Mouse (Mus musculus) cerebellum, adult 9-11 months (tissue): ENCODE results near the gene Wdr24.

Experiments
- DNase-seq: peaks from one replicate; pipeline ENCODE4 v3.0.0; 2022

Wdr24 gene

DNA sequence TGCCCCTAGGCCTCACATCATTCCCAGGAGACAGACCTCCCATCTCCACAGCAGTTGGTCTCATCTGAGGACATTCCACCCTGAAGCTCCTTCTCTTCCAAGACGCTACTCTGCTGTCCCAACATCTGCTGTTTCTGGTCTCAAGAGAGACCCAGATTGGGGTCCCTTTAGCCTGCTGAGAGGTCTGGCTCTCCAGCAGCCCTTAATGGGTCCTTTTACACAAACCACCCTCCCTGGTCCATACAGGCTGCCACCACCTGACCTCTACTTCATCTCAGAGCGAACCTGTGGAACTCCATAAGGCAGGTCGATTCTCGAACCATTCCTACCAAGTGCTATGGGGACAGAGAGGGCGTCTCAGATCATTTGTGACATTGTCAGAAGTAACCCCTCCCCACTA, 15.4 kb upstream of the Wdr24 start:
- peak; percentile 64 for DNase-seq

DNA sequence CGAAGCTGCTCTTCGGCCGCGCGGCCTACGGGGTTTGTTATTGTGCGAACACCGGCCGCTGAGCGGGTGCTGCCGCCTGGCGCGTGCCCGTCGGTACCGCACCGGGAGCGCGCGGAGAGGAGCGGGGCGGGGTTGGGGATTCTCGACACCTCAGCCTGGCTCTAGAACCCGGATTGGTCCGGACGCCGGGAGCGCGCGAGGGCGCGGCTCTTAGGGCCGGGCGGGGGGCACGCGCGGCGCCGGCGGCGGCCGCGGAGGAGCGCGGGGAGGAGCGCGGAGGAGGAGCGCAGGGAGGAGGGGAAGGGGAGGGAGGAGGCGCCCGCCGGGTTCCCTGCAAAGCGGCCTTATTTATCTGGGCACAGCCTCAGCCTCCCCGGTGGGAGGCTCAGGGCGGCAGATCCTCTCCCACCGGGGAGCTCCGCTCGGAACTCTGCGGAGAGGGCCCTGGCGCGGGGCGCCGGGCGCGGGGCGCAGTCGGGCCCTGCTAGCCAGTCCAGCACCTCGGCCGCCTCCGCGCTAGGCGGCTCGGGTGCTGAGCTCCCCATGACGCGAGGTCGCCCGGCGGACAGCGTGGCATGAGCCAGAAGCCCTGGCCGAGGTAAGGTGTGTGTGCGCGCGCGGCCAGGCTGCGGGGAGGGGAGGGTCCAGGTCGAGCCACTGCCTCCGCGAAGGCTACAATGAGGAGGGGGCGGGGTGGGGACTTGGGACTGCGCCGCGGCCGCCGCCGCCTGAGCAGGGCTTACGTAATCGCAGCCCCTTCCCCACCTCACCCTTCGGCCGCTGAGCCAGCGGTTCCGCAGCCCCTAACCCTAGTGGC, 14.4 kb upstream of the Wdr24 start, which contains the start of gene Fbxl16:
Fbxl16 (plus strand) TSS at position 297 of the 817 bp plus-strand sequence.
- DNase-seq = peak; percentile 97

DNA sequence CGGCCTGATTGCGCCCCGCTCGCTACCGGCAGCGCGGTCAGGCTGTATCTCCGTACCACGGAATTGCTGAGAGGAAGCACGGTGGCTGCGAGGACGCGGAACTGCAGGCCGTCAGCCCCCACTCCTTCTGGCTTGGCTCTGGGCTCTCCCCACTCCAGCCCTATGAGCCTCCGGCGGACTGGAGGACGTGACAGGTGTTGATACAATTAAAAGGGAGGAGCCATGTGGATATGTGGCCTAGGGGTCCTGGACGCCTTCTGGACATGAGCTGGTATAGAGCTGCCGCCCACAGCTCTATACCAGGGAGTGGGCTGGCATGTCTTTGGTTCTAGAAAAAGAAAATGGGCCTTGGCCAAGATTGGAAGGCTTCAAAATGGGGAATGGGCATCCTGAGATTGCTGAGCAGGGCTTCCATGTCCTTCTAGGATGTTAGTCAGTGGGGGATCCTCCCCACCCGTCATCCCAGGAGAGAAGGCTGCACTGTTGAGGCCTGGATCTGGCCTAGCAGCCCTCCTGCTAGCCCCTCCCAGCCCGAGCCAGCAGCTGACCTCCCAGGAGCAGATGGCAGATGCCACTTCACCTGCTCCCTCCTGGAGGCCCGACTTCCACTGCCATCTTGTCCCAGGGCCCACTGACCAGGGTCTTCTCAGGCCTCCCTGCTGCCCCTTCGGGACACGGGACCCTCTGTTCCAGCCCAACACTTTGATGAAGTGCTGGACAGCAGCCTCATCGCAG, 13.7 kb upstream of the Wdr24 start:
- peak; percentile 90 for DNase-seq

DNA sequence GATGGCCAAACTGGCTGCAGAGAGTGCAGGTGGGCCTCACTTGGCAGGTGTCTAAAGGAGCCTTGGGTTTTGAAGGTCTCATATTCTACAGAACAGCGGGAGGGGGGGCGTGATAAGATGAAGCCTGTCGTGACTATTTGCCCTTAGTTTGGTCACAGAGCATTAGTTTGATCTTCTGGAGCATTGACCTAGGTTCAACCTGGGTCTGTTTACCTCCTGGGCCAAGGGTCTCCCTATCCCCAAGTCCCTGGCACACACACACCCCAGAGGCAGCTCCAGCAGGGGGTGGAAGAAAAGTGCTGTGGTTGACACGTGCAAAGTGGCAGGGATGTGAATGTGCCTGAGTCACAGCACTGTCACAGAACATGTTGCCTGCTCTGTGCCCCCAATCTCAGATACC, 12.5 kb upstream of the Wdr24 start:
- DNase-seq = peak; percentile 69

DNA sequence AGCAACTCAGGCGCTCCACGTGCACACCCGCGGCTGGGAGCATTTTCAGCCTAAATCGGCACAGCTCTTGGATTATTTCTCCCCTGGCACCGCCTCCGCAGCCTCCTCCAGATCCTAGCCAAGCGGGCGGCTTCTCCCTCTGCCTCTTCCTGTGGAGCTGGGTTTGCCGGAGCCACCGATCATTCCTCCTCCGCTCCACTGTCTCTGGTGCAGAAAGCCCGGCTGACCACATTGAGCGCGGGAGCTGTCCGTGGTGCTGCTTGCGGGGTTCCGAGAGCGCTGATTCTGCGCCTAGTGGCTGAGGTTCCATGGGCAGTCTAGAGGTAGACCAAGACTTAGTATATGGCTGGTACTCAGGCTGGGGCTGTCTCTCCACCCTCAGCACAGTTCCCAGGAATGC, 10.0 kb upstream of the Wdr24 start:
- DNase-seq = peak; percentile 75

DNA sequence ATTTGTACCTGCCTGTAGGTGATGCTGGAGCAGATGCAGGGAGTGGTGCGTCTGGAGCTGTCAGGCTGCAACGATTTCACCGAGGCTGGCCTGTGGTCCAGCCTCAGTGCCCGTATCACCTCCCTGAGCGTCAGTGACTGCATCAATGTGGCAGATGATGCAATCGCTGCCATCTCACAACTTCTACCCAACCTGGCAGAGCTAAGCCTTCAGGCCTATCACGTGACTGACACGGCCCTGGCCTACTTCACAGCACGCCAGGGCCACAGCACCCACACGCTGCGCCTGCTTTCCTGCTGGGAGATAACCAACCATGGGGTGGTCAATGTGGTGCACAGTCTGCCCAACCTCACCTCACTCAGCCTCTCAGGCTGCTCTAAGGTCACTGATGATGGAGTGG, 5.8 kb upstream of the Wdr24 start:
- DNase-seq = no peak

DNA sequence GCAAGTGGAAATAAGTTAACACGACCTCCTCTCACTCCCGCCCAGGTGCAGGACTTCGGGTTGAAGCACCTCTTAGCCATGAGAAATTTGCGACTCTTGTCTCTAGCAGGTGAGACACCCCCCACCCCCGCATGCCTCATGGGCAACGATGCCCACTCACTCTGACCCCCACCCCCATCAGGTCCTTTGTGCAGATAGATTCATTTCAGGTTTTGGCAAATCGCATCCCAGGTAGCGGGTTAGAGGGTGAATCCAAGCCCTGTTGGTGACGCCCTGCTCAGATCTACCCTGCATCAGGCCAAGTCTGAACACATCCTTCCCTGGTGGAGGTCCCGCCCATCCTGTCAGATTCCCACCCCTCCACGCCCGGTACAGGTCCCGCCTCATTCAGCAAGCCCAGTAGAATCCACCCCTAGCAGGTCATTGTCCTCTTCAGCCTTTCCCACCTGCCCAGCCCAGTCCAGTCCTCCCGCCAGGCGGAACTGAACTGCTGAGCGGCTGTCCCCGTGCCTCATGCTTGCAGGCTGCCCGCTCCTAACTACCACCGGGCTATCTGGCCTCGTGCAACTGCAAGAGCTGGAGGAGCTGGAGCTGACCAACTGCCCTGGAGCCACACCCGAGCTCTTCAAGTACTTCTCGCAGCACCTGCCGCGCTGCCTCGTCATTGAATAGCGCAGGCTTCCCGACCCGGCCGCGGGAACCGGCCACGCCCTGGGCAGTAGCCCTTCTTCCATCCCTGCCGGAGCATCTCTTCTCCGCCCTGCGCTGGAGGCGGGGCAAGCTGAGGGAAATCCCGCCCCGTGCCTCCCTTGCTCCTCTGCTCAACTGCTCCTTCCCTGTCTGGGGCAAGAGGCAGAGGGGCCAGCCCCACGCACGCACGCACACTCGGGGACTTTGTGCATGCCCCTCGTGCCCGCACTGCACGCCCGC, 4.3 kb upstream of the Wdr24 start:
- DNase-seq = peak; percentile 49

DNA sequence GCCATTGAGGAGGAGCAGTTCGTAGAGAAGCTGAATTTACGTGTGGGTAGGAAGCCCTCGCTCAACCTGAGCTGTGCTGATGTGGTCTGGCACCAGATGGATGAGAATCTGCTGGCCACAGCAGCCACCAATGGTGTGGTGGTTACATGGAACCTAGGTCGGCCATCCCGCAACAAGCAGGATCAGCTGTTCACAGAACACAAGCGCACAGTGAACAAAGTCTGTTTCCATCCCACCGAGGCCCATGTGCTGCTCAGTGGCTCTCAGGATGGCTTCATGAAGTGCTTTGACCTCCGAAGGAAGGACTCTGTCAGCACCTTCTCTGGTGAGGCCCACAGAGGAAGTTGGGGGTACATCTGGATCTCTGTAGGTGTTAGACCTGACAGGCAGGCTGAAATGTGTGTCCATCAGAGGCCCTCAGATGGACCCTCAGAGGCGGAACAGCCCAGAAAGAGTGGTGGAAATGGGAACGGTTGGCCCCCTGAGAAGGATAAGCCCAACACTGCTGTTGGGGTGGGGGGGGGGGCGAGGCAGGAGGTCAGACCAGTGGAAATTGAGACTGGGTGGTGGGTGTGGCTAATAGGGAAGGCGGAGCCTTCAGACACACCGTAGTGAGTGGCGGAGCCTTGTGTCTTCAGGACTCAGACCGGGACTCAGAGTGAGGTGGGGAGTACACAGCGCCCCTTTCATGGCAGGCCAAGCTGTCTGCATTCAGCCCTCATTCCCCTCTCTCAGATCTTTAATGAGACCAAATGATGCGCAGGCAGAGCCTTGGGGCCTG, 1.1 kb downstream of the Wdr24 start:
- no peak for DNase-seq

DNA sequence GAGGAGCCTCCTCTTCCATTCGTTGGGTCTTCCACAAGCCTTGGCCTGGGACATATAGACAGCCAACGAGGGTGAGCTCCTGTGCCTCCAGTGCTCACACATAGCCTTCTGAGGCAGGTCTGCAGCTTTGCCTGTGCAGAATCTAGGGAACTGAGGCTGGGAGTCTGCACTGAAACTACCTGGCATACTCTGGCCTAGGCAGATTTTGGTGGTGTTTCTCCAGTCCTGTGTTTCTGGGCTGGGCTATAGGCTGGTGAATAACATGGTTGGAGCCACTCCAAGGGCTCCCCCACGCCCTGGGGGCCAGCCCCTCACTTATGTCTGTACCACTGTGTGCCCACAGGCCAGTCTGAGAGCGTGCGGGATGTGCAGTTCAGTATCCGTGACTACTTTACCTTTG, 1.9 kb downstream of the Wdr24 start:
- no peak for DNase-seq

DNA sequence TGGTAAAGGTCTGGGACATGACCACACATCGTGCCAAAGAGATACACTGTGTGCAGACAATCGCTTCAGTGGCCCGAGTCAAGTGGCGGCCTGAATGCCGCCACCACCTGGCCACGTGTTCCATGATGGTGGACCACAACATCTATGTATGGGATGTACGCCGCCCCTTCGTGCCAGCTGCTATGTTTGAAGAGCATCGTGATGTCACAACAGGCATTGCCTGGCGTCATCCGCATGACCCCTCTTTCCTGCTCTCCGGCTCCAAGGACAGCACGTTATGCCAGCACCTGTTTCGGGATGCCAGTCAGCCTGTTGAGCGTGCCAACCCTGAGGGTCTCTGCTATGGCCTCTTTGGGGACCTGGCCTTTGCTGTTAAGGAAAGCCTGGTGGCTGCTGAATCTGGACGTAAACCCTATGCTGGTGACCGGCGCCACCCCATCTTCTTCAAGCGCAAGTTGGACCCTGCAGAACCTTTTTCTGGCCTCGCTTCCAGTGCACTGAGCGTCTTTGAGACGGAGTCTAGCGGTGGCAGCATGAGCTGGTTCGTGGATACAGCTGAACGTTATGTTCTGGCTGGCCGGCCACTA, 2.6 kb downstream of the Wdr24 start:
- DNase-seq = no peak

DNA sequence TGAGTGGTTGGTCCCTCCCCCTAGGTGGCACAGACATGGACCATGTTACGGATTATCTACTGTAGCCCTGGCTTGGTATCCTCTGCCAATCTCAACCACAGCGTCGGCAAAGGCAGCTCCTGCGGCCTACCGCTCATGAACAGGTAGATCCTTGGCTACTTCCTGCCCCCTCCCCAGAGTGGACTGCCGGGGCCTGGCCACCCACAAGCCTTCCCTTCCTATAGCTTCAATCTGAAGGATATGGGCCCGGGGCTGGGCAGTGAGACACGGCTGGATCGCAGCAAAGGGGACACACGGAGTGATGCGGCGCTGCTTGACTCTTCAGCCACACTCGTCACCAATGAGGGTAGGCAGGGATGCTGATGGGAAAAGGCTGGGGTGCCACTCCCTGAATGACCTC, 3.6 kb downstream of the Wdr24 start:
- DNase-seq = no peak

DNA sequence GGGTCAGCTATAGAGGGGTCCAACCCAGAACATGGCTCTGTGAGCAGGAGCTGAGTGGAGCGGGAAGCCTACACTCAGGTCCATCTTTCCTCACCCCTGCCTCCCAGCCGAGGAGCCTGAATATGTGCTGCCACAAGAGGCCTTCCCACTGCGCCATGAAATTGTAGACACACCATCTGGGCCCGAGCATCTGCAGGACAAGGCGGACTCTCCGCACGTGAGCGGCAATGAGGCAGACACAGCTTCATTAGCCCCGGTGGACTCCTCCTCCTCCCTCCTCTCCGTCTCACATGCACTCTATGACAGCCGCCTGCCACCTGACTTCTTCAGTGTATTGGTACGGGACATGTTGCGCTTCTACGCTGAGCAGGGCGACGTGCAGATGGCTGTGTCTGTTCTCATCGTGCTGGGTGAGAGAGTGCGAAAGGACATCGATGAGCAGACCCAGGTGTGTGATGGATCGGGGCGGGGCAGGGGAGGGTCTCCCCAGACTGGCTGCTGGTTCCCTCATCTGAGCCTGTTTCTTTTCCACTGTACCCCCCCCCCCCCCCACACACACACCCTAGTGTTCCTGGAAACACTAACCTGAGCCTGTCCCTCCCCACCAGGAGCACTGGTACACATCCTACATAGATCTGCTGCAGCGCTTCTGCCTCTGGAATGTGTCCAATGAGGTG, 4.3 kb downstream of the Wdr24 start:
- peak; percentile 68 for DNase-seq

DNA sequence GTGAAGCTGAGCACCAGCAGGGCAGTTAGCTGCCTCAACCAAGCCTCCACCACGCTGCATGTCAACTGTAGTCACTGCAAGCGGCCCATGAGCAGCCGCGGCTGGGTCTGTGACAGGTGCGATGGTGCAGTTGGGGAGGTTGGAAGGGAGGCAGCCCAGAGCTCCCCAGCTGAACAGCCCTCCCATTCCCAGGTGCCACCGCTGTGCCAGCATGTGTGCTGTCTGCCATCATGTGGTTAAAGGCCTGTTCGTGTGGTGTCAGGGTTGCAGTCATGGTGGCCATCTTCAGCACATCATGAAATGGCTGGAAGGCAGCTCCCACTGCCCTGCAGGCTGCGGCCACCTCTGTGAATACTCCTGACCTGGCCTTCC, 4.8 kb downstream of the Wdr24 start:
- peak; percentile 72 for DNase-seq

DNA sequence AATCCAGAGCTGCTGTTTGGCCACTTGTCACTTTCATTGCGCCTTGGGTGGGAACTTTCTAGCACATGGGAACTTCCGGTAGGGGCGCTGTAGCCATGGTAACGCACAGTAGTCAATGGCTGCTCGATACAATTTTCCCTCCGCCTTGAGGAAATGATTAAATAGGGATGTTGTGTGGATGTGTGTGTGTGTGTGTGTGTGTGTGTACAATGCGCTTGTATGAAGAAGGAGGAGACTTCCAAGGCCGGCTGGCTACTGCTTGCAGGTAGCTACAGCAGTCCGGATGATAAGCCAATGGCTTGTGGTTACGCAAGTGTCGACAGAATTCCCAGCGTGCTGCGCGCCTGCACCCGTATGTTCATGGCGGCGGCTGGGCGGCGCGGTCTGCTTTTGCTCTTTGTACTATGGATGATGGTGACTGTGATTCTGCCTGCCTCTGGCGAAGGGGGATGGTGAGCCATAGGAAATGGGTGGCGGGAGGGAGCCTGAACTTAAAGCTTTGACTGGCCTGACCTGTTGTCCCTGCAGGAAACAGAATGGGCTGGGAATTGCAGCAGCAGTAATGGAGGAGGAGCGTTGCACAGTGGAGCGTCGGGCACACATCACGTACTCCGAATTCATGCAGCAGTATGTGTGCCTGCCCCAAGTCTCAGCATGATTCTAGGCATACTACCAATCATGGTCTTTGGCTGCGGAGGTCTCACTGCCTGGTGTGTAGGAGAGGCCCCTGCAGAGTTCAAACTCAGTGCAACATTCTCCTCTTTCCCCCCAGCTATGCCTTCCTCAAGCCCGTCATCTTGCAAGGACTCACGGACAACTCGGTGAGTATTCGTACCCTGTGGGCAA, 5.5 kb downstream of the Wdr24 start, which contains the start of gene Jmjd8:
Jmjd8 (plus strand) TSS at position 156 of the 846 bp plus-strand sequence.
- peak; percentile 83 for DNase-seq

DNA sequence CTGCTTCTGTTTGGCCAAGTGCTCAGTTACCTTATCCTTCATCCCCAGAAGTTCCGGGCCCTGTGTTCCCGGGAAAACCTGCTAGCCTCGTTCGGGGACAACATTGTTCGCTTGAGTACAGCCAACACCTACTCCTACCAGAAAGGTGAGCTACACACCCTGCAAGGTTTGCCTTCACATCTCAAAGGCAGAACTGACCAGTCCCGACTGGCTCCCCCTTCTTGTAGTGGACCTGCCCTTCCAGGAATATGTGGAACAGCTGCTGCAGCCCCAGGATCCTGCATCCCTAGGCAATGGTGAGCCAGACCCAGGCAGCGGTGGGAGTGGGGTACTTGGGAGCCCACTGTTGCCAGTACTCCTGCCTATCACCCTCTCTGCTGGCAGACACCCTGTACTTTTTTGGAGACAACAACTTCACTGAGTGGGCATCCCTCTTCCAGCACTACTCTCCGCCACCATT, 6.2 kb downstream of the Wdr24 start:
- peak; percentile 63 for DNase-seq

DNA sequence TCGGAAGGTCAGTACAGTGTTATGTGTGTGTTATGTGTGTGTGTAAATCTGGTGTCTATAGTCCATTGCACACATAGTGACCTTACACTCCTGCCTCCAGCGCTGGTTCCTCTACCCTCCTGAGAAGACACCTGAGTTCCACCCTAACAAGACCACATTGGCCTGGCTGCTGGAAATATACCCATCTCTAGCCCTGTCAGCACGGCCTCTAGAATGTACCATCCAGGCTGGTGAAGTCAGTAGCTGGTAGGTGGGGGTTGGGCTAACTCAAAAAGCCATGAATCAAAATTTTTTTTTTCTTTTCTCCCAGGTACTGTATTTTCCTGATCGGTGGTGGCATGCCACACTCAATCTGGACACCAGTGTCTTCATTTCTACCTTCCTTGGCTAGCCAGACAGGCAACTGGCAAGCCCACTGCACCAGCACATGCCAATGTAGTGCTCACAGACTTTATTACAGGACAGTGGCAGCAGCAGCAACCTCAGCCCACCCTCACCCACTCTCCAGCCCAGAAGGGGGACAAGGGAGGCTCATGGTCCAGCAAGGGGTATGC, 6.8 kb downstream of the Wdr24 start:
- DNase-seq = peak; percentile 64

DNA sequence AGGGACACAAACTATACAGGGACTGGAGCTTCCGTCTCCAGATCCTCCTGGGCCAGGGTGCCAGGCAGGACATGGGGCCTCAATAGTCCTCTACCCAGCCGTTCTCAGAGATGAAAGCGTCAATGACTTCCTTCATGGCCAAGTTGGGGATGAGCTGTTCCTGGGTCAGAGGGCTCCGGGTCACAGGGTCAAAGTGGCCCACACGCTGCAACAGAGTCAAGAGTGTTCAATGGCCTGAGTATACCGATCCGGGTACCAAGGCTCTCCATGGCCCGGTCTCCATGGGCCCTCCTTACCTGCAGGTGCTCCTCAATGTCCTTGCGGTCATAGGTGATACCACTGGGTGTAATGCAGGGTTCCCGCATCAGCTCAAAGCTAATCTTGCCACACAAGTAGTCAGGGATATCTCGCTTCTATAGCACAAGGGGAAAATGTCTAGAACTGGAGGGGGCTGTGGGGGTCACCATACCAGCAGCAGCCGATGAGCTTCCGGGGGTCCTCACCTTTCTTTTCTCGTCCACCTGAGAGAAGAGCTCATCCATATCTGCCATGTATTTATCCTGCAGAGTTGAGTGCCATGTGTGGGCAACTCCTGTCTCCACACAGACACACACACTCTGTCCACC, 7.5 kb downstream of the Wdr24 start:
- no peak for DNase-seq

DNA sequence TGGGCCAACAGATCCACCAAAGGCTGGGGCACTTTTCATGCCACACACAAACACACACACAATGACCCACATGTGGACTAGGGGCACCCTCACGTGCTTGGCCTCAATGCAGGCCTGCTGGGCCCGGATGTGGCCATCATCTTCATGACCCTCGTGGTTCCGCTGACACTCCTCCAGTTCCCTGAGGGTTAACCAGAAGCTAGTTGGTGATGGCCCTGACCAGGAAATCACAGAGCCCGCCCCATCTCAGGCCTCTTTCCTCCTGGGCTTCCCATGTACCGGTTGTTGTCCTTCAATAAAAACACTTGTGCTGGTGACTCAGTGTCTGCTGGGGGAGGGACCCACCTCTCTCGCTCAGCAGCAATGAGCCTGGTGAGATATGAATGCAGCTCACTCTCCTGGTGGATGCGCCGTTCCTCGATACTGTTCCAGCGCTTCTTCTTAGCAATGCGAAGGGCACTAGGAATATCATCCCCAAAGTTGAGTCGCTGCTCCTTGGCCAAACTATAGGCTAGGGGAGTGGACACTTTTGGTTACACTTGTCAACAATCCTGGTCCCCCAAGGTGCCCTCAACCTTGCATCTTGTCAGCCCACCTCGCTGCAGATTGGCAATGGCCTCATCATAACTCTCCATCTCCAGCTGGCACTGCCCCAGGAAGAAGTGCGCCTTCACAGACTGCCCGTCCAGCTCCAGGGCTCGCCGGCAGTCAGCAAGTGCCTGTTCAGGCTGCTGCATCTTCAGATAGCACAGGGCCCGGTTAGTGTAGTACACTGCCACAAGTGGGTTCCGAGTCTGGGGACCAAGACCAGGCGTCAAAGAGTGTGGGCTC, 8.2 kb downstream of the Wdr24 start:
- DNase-seq = peak; percentile 81
